Mouse (Mus musculus) B cell, adult 62 days (primary cell): ENCODE results near the gene Ddx10. TPM values are rescaled to one million over a fixed set of nuclear protein-coding genes. Genes with fewer than 3 reads are reported as not detected.

Source experiments
- total RNA-seq: library from RNA; stranded (reverse); gene quantifications from 4 replicates; pipeline ENCODE4 v1.2.4, GENCODE M21; 2023

Gene Ddx10
- total RNA-seq, result 34.0 to 38.2 TPM (median 37.1 TPM) in 4 replicates

GRCm38 (mm10) chr9:53247953-53248397 lies at the start of gene Ddx10:
Gene Ddx10 (minus strand): TSS chr9:53248053.

Other genes starting within 250 kb of the Ddx10 start
- gene Exph5, start 53.6 kb upstream of the Ddx10 start, total RNA-seq, result not detected in 4 replicates
- gene Kdelc2, start 136.0 kb upstream of the Ddx10 start, total RNA-seq, result 0.37 to 0.60 TPM (median 0.54 TPM) in 4 replicates
- not detected in 4 replicates for gene 4930550C14Rik, start 154.3 kb upstream of the Ddx10 start, total RNA-seq